Mouse (Mus musculus) megakaryocyte progenitor cell, adult 5-6 weeks (primary cell): ENCODE results near the gene Arhgef40. TPM values are rescaled to one million over a fixed set of nuclear protein-coding genes. Genes with fewer than 3 reads are reported as not detected.

ENCODE experiments used
- ATAC-seq: replicated peaks from 2 replicates; pipeline ENCODE4 v1.8.0; 2016; ENCODE audit warnings: mild to moderate bottlenecking, moderate TSS enrichment, inconsistent platforms; ENCODE audit not compliant: poor library complexity
- total RNA-seq, 2 experiments: library from RNA; stranded (forward) in 1 of 2; stranded (reverse) in 1 of 2; fragments of 157-497, 149-512 nt in 1 of 2; fragments of 200-1000 nt in 1 of 2; gene quantifications; 2 replicates each; pipeline versions ENCODE4 v1.2.3 to v1.2.4; 2015 to 2017

The Arhgef40 gene
- total RNA-seq (2015) (3.0 and 9.1 TPM in 2 replicates), total RNA-seq (2017) (5.0 and 15.2 TPM in 2 replicates)

- ATAC-seq: peak; percentile 22
Measured at GRCm38 (mm10) chr14:51984247-51985231, at the start of gene Arhgef40. Gene Arhgef40, plus strand, starts transcription at chr14:51984719.

- ATAC-seq: no peak
Measured at GRCm38 (mm10) chr14:51939005-51939404, 45.5 kb upstream of the Arhgef40 start.

- ATAC-seq: peak; percentile 79
Measured at GRCm38 (mm10) chr14:51940944-51941560, 43.5 kb upstream of the Arhgef40 start.

- ATAC-seq: no peak
Measured at GRCm38 (mm10) chr14:51941577-51941976, 42.9 kb upstream of the Arhgef40 start.

GRCm38 (mm10) chr14:51942236-51942635 is 42.3 kb upstream of the Arhgef40 start:
- ATAC-seq: peak; percentile 78

GRCm38 (mm10) chr14:51943336-51943735 is 41.2 kb upstream of the Arhgef40 start:
- no peak for ATAC-seq

GRCm38 (mm10) chr14:51960316-51960715 is 24.2 kb upstream of the Arhgef40 start:
- no peak for ATAC-seq

- no peak for ATAC-seq
Measured at GRCm38 (mm10) chr14:51967400-51967799, 17.1 kb upstream of the Arhgef40 start.

- ATAC-seq: no peak
Measured at GRCm38 (mm10) chr14:51979252-51979651, 5.3 kb upstream of the Arhgef40 start.

- no peak for ATAC-seq
Measured at GRCm38 (mm10) chr14:51983251-51983650, 1.3 kb upstream of the Arhgef40 start.

- peak; percentile 29; the same call in 1 of the 2 replicates for ATAC-seq
Measured at GRCm38 (mm10) chr14:51983855-51984246, 668 bp upstream of the Arhgef40 start.

GRCm38 (mm10) chr14:51985301-51986152 is 1.0 kb downstream of the Arhgef40 start:
- peak; percentile 23 for ATAC-seq

GRCm38 (mm10) chr14:51986153-51986505 is 1.6 kb downstream of the Arhgef40 start:
- ATAC-seq: peak; percentile 18

- peak; percentile 42 for ATAC-seq
Measured at GRCm38 (mm10) chr14:51987177-51987576, 2.7 kb downstream of the Arhgef40 start.

GRCm38 (mm10) chr14:51988731-51989130 is 4.2 kb downstream of the Arhgef40 start:
- no peak for ATAC-seq

- ATAC-seq: peak; percentile 42
Measured at GRCm38 (mm10) chr14:51989461-51989970, 5.0 kb downstream of the Arhgef40 start.

- ATAC-seq: no peak
Measured at GRCm38 (mm10) chr14:51994453-51994852, 9.9 kb downstream of the Arhgef40 start.

- peak; percentile 86 for ATAC-seq
Measured at GRCm38 (mm10) chr14:51995219-51995871, 10.8 kb downstream of the Arhgef40 start.

- peak; percentile 45 for ATAC-seq
Measured at GRCm38 (mm10) chr14:51996231-51996841, 11.8 kb downstream of the Arhgef40 start.

GRCm38 (mm10) chr14:51996866-51997265 is 12.3 kb downstream of the Arhgef40 start:
- no peak for ATAC-seq
